In genomic region chr4:103180300-103180888, GRCm38 (mm10) we compare ENCODE assay signal across 15 mouse cellular contexts. TPM values are rescaled to one million over a fixed set of nuclear protein-coding genes. Genes with fewer than 3 reads are reported as not detected.
A peak's percentile ranks its signal among the peaks of the same experiment; 100 is the strongest.
DNase-seq lines count a peak whose midpoint lies in the region; ATAC-seq and TF ChIP-seq lines count a peak whose summit lies in the region.
"Had no signal": no experiment of that assay in that cellular context is flagged by ENCODE, and none has a peak within 500 bp of the region (broad histone marks: within the 10 kb centered on the region; RNA-seq: fewer than 3 reads in every experiment).

No protein-coding gene starts in this region.

- H3K36me3 ChIP-seq in heart, embryonic 14.5 days (ENCODE audit: control insufficient read depth, insufficient read depth, low read length) = peaks cover 33% of the 10 kb centered on the region
- H3K36me3 ChIP-seq in forebrain, embryonic 15.5 days = peaks cover 11% of the 10 kb centered on the region; the same call in 1 of the 2 replicates
- H3K36me3 ChIP-seq in neural tube, embryonic 14.5 days (ENCODE audit: control insufficient read depth, insufficient read depth, low read length) = peaks cover 5% of the 10 kb centered on the region; the same call in 1 of the 2 replicates

- intact Hi-C loops in heart, postnatal 25 days (cut with DNase I) = no loop called here

- 0 out of 2 replicates have a peak overlapping the region, but pooled peaks have one; percentile 8 for H3K9ac ChIP-seq in heart, embryonic 14.5 days (ENCODE audit: low read length)
- H3K9ac ChIP-seq in forebrain, embryonic 15.5 days (replicated peaks) = no peak overlapping the region
- no peak overlapping the region for H3K9ac ChIP-seq in neural tube, embryonic 14.5 days (replicated peaks; ENCODE audit: low read depth, low read length)
- H3K9ac ChIP-seq: embryonic facial prominence, embryonic 12.5 days had no signal

- no peaks in the 10 kb centered on the region for H3K9me3 ChIP-seq in heart, embryonic 14.5 days (ENCODE audit: control insufficient read depth, low read length)
- no peaks in the 10 kb centered on the region for H3K9me3 ChIP-seq in forebrain, embryonic 15.5 days
- no peaks in the 10 kb centered on the region for H3K9me3 ChIP-seq in neural tube, embryonic 14.5 days (ENCODE audit: control insufficient read depth, low read length)
- H3K9me3 ChIP-seq: embryonic facial prominence, embryonic 12.5 days had no signal

- no peak for DNase-seq in heart, postnatal 25 days (ENCODE audit: low spot score)
- DNase-seq in brain, embryonic 14.5 days (ENCODE audit: low read depth) = peak; percentile 77
- no peak for DNase-seq in T-cell, adult 2 months (ENCODE audit: low spot score)
- DNase-seq in urinary bladder, adult 18-20 months (ENCODE audit: low spot score in 2 of 2) = no peak
- DNase-seq: gastrocnemius, postnatal 14 days; kidney, adult 9 months; lung, adult 18-20 months; right cerebral cortex, postnatal 25 days; thymus, postnatal 36 days had no signal

- 83% methylated on average over 8 of the region's 8 CpGs for WGBS in heart, embryonic 14.5 days
- WGBS in forebrain, embryonic 15.5 days = 13% methylated on average over 8 of the region's 8 CpGs
- 25% methylated on average over 8 of the region's 8 CpGs for WGBS in neural tube, embryonic 14.5 days

- H3K27me3 ChIP-seq in heart, embryonic 14.5 days (ENCODE audit: control insufficient read depth, insufficient read depth, low read length) = no peaks in the 10 kb centered on the region
- no peaks in the 10 kb centered on the region for H3K27me3 ChIP-seq in forebrain, embryonic 15.5 days
- H3K27me3 ChIP-seq in neural tube, embryonic 14.5 days (ENCODE audit: control insufficient read depth, insufficient read depth, low read length) = no peaks in the 10 kb centered on the region
- H3K27me3 ChIP-seq: CH12.LX; embryonic facial prominence, embryonic 12.5 days had no signal

- no peak overlapping the region for H3K4me2 ChIP-seq in heart, embryonic 14.5 days (ENCODE audit: low read length)
- H3K4me2 ChIP-seq in forebrain, embryonic 15.5 days (replicated peaks) = no peak overlapping the region
- no peak overlapping the region for H3K4me2 ChIP-seq in neural tube, embryonic 14.5 days (ENCODE audit: low read depth, low read length)
- H3K4me2 ChIP-seq: embryonic facial prominence, embryonic 12.5 days had no signal

- H3K4me1 ChIP-seq in heart, embryonic 14.5 days (ENCODE audit: control insufficient read depth in 2 of 2, insufficient read depth in 2 of 2, low read length in 2 of 2) = peaks cover 17 to 31% of the 10 kb centered on the region in 2 experiments
- H3K4me1 ChIP-seq in forebrain, embryonic 15.5 days = peaks cover 23% of the 10 kb centered on the region
- peaks cover 7% of the 10 kb centered on the region; the same call in 1 of the 2 replicates for H3K4me1 ChIP-seq in neural tube, embryonic 14.5 days (ENCODE audit: control insufficient read depth, insufficient read depth, low read length)

- H3K27ac ChIP-seq in heart, embryonic 14.5 days (replicated peaks in 1 of 2; ENCODE audit: control insufficient read depth in 1 of 2, insufficient read depth in 1 of 2, low read depth in 2 of 2, low read length in 2 of 2) = no peak overlapping the region
- H3K27ac ChIP-seq in forebrain, embryonic 15.5 days (replicated peaks) = no peak overlapping the region
- H3K27ac ChIP-seq in neural tube, embryonic 14.5 days (ENCODE audit: low read depth, low read length) = no peak overlapping the region
- H3K27ac ChIP-seq: embryonic facial prominence, embryonic 12.5 days; macrophage had no signal

- no peak overlapping the region for H3K4me3 ChIP-seq in heart, embryonic 14.5 days (ENCODE audit: control insufficient read depth in 1 of 2, insufficient read depth in 1 of 2, low read depth in 1 of 2, low read length in 2 of 2)
- H3K4me3 ChIP-seq in forebrain, embryonic 15.5 days = no peak overlapping the region
- no peak overlapping the region for H3K4me3 ChIP-seq in neural tube, embryonic 14.5 days (ENCODE audit: low read depth, low read length)
- H3K4me3 ChIP-seq: embryonic facial prominence, embryonic 12.5 days had no signal

- ATAC-seq in heart, embryonic 14.5 days (ENCODE audit: insufficient number of reproducible peaks, insufficient read depth, low FRiP score, low read depth) = no peak
- ATAC-seq in forebrain, embryonic 15.5 days (replicated peaks) = peak; percentile 58; the same call in 1 of the 2 replicates
- ATAC-seq in neural tube, embryonic 14.5 days (ENCODE audit: low read depth) = peak; percentile 73; the same call in 1 of the 2 replicates

- no peak for TF ChIP-seq POLR2A in brain, embryonic 14.5 days (IDR thresholded peaks at IDR 0.05; ENCODE audit: borderline replicate concordance, extremely low read depth, insufficient read depth, insufficient read length, poor library complexity, severe bottlenecking)

- no peak for TF ChIP-seq CTCF in brain, embryonic 14.5 days (IDR thresholded peaks at IDR 0.05; ENCODE audit: borderline replicate concordance, extremely low read depth, insufficient read depth, insufficient read length)

RNA-seq across cellular contexts. Expression of gene Slc35d1, which starts 34.6 kb away (rescaled TPM):
- polyA plus RNA-seq in heart, embryonic 14.5 days (2014; fragmentation: Nextera tagmentation; extraction: Ambion mirVana) = 6.3 and 8.5 TPM in 2 replicates
- total RNA-seq in heart, postnatal 25 days (2021) = 1 to 10 TPM; 6.7 to 7.7 TPM
- polyA plus RNA-seq in brain, embryonic 14.5 days (2012; rRNA removed) = 6.4 and 8.4 TPM in 2 replicates
- polyA plus RNA-seq in forebrain, embryonic 15.5 days (2015; fragmentation: Nextera tagmentation; extraction: Ambion mirVana) = 4.4 and 5.0 TPM in 2 replicates
- 9.5 and 10.0 TPM in 2 replicates for polyA plus RNA-seq in neural tube, embryonic 14.5 days (2014; fragmentation: Nextera tagmentation; extraction: Ambion mirVana)
